Mouse (Mus musculus) neural tube, embryonic 12.5 days (tissue): ENCODE results near the gene Fubp1. TPM values are rescaled to one million over a fixed set of nuclear protein-coding genes. Genes with fewer than 3 reads are reported as not detected.

Experiments
- polyA plus RNA-seq: library from polyadenylated mRNA; unstranded; fragments of >200 nt; fragmentation: Nextera tagmentation; extraction: Ambion mirVana; gene quantifications from 2 replicates; pipeline ENCODE4 v1.2.1, GENCODE M21; 2016

Gene Fubp1
- polyA plus RNA-seq, 1 experiment from 2014 or later, result 337 TPM

Other genes with a start within 250 kb of the Fubp1 start
- gene Gipc2, start 44.2 kb upstream of the Fubp1 start, polyA plus RNA-seq, result 2.3 and 2.7 TPM in 2 replicates
- gene Dnajb4, start 120 bp upstream of the Fubp1 start, polyA plus RNA-seq, result 30.3 and 31.5 TPM in 2 replicates
- gene Nexn, start 55.9 kb downstream of the Fubp1 start, polyA plus RNA-seq, result 5.1 and 9.0 TPM in 2 replicates
- gene Miga1, start 130.0 kb downstream of the Fubp1 start, polyA plus RNA-seq, result 21.7 and 22.0 TPM in 2 replicates
- 80.0 and 86.7 TPM in 2 replicates for gene Usp33, start 136.1 kb downstream of the Fubp1 start, polyA plus RNA-seq
- gene Zzz3, start 185.1 kb downstream of the Fubp1 start, polyA plus RNA-seq, result 43.1 and 46.0 TPM in 2 replicates